Mouse (Mus musculus): Measurements from ENCODE around the gene Mpv17l2. TPM values are rescaled to one million over a fixed set of nuclear protein-coding genes. Genes with fewer than 3 reads are reported as not detected.

The Mpv17l2 gene
- total RNA-seq (2015; ENCODE audit: low replicate concordance) = 8.2 and 9.6 TPM in 2 replicates
- 3.8 and 6.4 TPM in 2 replicates for total RNA-seq (2017; ENCODE audit: low replicate concordance)

DNA sequence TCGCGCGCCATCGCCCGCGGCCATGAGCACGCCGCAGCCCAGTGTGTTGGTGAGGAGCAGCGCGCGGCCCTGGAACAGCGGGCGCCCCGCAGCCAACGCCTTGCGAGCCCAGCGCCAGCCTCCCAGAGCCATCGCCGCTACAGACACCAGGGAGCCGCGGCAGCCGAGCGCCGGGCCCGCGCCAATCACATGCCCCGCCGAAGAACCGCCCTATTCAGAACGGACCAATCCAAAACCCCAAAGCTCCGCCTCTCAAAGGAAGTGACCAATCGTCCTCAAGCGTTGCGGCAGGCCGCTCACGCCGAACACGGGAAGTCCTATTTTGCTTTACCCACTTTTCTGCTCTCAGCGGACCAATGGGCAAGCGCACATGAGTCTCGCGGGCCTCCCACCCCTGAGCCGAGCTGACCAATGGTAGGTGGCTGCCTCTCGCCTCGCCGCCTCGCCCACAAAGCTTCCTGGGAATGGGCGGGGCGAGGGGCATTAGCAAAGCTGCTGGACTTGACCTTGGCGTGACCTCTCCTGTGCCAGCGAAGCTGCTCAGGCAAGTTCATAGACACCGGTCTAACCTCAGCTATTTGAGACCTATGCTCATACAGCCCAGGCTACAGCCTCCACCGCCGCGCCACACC, at the start of gene Mpv17l2:
TSS of gene Mpv17l2 (minus strand) at position 172 of the 632 bp plus-strand sequence.
- ATAC-seq (replicated peaks; ENCODE audit: low FRiP score, poor library complexity, severe bottlenecking) = peak; percentile 79

DNA sequence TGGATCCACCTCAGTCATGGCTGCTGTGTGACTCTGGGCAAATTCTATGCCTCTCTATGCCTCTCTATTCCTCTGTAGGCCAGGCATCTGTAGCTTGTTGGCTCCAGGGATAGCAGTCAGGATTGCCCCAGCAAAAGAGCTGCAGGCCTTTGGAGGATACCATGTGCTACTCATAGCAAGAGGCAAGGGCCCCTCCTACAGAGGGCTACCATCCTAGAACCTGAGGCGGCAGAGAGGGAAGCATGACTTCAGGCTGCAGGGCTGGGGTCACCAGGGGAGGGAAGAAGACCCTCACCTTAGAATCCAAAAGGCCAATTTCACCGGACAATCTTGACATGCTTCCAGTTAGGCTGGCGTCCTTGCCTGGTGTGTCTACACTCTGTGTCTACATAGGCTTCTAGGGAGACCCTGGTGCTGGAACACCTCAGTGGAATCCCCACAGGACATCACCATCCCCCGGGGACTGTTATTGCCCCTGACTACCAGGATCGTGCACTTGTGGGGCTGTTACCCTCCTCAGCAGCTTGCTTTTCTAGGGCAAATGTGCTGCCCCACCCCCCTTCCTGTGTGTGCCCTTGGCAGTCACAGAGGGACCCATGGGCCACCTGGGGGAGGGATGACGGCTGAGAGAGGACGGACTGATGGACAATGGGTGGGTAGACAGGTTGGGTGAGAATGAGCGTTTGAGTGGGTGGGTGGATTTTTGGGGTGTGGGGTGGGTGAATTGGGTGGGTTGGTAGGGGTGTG, 48.4 kb upstream of the Mpv17l2 start:
- ATAC-seq (replicated peaks; ENCODE audit: low FRiP score, poor library complexity, severe bottlenecking) = no peak

DNA sequence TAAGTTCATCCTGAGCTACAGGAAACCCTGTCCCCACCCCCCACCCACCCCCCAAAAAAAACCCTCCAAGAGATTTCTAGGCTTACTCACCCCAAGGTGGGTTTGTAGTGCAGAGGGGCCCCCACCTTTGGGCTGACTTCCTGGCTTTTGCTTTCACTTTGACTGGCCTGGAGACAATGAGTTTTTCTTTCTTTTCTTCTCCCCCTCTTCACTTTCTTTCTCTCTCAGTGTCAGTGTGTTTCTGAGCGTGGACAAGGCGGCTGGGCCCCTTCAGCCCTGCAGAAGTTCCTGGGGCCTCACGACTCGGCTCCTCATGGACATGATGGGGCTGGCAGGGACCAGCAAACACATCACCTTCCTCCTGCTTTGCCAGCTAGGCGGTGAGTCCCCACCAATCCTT, 47.5 kb upstream of the Mpv17l2 start, which contains the start of gene Il12rb1:
TSS of gene Il12rb1 (plus strand) at position 211 of the 400 bp plus-strand sequence.
- ATAC-seq (replicated peaks; ENCODE audit: low FRiP score, poor library complexity, severe bottlenecking) = no peak

DNA sequence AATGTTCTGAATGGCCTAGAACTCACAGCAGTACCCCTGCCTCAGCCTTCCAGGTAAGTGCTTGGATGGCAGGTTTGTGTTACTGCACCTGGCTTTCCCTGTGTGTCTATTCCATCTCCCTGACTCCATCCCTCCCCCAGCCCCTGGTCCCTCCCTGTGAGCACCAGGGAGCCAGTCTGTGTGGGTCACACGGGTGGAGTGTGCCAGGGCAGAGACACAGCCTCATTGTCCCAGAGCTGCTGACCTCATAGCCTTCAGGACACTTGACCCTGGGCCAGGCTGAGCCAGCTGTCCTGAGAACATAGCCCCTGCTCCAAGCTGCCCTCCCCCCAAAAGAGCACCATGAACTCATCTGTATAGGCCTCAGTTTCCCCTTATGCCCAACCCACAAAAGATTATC, 46.6 kb upstream of the Mpv17l2 start:
- no peak for ATAC-seq (replicated peaks; ENCODE audit: low FRiP score, poor library complexity, severe bottlenecking)

DNA sequence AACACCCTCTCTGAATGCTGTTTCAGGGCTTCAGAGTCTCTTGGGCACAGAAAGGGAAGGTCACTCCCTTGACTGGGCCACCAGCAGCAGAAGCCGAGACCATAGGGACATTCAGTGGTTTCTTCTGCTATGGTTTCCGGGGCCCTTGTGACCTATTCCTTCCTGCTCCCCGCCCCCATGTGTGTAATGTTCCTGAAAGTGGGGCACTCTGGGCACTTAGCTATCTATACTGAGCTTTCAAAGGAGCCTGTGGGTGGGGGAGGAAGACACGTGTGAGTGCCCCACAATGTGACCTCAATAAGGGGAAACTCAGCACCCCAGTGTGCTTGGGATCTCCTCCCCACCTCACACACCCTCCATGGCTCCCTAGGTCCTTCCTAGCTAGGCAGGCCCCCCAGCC, 45.8 kb upstream of the Mpv17l2 start:
- ATAC-seq (replicated peaks; ENCODE audit: low FRiP score, poor library complexity, severe bottlenecking) = no peak

DNA sequence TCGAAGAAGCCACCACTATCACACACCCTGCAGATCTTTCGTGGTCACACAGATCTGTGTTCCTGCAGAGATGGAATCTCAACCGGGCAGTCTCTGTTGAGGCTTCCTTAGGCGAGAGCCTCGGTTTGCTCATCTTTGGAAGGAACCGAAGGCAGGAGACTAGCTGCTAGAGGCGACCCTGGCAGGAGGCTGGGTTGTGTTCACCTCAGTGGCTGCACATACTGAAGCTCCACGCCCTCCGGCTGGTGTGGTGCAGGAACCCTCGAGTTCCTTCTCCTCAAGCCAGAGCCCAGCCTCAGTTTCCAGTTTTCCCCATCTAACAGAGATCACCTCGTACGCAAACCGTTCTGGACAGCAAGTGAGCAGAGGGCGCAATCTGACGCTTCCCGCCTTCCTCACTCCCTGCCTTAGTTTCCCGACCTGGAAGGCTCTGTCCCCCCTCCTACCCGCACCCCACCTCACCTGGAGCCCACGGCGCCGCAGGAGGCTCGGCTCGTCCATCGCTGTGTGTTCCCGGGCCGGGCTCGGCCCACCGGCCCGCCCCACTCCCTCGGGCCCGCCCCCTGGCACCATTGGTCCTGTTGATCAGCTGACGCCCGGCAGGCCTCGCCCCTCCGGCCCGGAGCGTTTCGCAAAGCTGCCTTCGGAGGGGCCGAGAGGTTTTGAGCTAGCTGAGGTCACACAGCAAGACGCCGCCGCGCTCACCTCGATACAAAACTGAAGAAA, 43.9 kb upstream of the Mpv17l2 start, which contains the start of gene Mast3:
TSS of gene Mast3 (minus strand) at position 574 of the 726 bp plus-strand sequence.
- peak; percentile 90 for ATAC-seq (replicated peaks; ENCODE audit: low FRiP score, poor library complexity, severe bottlenecking)

DNA sequence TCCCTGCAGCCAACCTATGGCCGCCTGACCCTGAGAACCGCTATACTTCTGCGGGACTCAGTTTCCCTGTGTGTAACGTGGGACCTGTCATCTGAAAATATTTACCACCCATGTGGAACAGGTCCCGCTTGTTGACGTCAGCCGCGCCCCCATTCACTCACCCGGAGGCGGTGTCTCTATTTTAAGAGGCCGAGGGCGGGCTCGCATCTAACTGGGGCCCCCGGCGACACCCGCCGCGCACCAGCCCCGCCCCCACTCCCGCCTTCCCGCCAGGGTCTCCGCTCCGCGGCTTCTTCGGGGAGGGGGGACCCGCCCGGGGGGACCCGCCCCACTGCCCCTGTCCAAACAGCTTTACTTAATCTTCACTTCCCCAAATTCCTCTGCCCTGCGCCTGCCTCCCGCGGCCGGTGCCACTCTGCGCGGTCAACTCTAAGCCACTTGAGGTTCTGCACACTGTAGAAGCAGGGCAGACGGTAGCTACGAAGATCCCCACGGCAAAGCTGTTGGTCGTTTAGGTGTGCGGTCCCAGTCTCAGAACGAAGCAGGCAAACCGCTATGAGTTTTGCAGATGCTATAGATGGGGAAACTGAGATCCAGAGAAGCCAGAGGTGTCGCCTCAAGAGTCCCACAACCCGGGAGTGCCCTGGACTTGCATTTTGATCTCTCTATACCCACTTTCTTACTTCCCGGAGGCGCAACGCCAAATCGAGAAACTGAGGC, 43.2 kb upstream of the Mpv17l2 start:
- ATAC-seq (replicated peaks; ENCODE audit: low FRiP score, poor library complexity, severe bottlenecking) = no peak

DNA sequence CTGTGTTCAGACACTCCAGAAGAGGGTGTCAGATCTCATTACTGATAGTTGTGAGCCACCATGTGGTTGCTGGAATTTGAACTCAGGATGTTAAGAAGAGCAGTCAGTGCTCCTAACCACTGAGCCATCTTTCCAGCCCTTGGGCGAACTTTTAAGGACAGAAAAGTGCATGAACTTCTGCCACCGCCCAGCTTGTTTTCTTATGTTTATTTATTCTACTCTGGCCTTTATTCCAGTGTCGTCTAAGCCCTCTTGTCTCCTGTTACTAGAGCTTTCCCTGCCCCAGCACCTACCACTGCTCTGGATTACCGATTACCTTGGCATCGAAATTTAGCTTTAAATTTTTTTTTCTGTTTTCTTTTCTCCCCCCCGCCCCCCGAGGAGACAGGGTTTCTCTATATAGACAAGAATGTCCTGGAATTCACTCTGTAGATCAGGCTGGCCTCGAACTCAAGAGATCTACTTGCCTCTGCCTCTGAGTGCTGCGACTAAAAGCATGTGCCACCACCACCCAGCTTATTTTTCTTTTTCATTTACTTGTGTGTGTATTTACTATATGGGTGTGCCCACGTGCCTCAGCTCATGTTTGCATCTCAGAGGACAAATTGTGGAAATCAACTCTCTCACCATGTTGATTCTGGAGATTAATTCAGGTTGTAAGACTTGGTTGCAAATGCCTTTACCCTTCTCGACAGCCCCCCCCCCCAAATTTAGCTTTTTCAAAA, 42.2 kb upstream of the Mpv17l2 start:
- ATAC-seq (replicated peaks; ENCODE audit: low FRiP score, poor library complexity, severe bottlenecking) = no peak

DNA sequence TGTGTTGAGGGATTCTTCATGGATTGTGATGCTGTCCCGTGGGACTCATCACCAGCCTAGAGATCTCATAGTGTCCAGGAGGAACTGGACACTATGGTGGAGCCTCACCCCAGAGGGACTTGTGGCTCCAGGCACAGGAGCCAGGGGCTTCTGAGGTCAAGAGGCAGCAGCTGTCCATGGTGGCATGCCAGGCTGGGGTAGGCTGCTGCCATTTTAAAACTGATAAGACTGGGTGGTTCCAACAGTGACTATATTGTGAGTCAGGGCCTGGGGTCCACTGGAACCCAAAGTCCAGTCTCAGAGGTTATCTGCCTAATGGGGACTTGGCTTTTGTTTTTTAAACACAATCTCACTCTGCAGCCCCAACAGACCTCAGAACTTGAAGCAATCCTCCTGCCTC, 41.1 kb upstream of the Mpv17l2 start:
- ATAC-seq (replicated peaks; ENCODE audit: low FRiP score, poor library complexity, severe bottlenecking) = no peak

DNA sequence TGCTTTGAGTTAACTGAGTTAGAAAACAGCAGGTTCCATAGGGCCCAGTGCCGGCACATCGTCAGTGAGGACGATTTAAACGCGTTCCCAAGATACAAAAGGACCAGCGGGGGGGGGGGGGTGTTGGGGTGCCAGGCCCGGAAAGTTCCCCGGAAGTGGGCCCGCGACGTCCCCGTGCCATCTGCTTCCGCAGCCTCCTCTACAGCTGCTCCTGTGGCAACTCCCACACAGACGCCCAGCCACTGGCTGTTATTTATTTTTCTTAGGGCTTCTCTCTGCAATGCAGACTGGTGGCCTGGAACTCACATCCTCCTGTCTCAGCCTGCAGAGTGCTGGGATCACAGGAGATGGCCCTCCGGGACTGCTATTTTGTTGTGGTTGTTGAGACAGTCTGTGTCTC, 40.4 kb upstream of the Mpv17l2 start:
- no peak for ATAC-seq (replicated peaks; ENCODE audit: low FRiP score, poor library complexity, severe bottlenecking)

DNA sequence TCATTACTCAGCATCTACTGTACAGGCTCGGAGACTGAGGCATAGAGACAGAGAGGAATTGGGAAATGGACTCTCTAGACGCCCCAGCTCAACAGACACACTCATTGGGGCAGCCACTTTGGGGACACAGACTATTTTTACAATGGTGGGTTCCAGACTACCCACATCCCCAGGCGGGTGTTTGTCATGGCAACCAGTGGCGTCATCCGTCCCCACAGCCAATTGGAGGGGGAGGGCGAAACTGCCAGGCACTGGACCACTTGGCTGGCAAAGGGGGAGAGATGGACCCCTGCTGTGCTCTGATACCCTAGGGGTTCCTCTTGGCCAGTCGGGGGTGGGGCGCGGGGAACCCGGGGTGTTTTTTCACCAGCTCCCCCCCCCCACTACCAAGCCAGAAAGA, 39.9 kb upstream of the Mpv17l2 start:
- ATAC-seq (replicated peaks; ENCODE audit: low FRiP score, poor library complexity, severe bottlenecking) = no peak

DNA sequence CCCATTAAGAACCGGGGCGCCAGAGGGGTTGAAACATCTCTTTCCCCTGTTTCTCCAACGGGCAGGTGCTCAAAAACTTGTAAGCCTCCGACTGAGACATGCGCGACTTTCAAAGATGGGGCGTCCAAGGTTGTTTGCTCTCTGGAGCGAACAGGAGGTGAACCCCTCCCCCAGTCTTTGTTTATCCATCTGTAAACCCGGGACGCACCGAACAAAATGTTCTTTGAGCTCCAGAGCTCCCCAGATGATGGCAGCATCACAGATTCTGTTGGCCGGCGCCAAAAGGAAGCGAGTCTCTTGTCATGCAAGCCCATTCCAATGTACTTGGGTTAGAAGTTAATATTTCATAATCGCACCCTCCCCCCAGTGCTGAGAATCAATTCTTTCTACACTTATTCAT, 37.5 kb upstream of the Mpv17l2 start:
- ATAC-seq (replicated peaks; ENCODE audit: low FRiP score, poor library complexity, severe bottlenecking) = no peak

DNA sequence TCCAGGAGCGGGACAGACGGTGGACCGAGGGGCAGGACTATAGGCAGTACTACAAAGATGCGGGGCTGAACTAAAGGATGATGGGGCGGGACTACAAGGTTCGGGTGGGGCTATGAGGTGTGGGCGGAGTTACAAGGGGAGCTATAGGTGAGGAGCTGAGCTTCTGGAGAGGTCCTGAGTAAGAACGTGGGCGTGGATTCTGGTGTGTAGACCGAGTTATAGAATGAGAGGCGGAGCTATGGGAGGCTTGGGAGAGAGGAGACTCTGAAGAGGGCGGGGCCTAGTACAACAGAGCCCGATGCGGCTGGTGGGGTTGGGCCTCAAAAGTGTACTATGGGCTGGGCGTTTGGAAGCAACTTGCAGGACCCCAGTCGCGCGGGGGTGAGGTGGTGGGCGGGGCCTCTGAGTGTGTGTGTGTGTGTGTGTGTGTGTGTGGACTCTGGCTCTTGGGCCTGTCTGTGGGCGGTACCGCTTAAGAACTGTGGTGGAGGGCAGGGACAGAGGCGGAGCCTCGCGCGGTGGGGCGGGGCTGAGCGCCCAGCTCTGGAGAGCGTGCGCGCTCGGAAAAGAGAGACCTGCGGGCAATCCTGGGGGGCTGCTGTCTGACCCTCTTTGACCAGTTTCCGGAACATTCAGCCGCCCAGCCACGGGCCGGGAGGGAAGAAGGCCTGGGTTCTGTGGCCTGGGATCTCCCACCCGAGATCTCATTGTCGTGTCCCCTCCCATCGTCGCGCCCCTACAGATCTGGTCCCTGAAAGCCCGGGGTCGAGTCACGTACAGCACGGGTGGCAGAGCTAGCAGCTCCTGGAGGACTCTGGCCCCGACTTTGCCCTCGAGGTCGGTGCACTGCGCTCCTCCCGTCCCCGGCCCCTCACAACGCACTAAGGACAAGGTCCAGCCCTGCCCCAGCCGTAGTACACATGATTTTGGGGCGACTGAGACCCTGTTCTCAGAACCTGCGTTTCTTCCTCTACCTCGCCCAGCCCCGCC, 36.6 kb upstream of the Mpv17l2 start:
- peak; percentile 72 for ATAC-seq (replicated peaks; ENCODE audit: low FRiP score, poor library complexity, severe bottlenecking)

DNA sequence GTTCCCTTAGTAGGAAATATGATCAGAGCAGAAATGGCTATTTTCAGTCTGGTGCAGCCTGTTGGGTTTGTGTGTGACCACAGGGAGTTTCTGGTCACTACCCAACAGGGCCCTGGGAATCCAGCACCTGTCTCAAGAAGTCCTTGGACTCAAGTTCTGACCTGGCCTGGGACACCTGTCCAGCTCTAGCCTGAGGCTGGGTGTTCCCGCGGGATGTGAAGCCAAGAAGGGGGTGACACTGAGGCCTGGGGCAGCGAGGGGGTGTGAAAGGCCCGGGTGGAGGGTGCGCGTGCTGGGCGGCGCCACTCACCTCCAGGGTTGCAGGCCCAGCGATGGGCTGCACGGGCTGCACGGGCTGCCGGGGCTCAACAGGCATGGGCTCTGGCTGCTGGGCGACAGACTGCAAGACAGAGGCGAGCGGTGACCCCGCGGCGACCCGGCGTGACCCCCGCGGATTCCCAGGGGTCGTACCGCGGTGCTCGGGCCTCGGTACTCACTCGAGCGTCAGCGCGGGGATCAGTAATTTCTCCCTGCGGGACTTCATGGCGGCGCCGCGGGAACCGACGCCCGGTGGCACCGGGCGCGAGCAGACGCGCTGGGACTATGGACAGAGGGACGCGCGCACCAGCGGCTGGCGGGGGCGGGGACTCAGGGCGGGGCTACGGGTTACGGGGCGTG, 35.8 kb upstream of the Mpv17l2 start:
- no peak for ATAC-seq (replicated peaks; ENCODE audit: low FRiP score, poor library complexity, severe bottlenecking)

DNA sequence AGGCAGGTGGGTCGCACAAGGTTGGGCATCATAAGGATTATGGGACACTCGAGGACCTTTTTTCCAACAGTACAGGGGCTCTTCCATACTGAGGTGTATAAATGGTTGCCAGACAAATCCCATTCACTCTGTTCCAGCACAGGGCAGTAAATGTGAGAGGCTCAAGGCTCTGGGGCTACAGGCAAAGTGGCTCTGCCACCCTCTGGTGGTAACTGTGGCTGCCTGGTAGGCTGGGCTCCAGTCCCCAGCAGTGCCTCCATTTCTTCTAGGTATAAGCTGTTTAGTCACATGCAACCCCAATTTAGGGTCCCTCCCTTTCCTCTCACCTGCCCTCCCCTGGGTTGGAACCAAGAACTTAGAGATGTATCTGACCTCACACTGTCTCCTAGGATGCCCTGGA, 34.6 kb upstream of the Mpv17l2 start:
- ATAC-seq (replicated peaks; ENCODE audit: low FRiP score, poor library complexity, severe bottlenecking) = no peak

DNA sequence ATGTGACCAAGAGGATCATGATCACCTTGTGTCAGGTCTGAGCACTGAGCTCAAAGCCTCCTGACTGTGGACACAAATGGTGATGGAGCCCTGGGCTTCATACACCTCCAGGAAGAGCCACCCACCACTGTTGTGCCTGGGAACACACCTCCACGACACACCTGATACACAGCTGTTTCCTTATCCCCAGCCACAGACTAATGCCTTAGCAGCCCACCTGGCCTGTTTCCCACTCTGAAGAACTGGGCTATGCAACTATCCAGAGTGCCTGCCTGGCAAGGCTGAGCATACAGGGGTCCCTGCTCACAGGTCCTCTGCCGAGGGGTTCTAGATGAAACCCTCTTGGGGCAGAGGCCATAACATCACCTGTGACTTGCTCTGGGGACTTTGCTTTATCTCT, 33.5 kb upstream of the Mpv17l2 start:
- ATAC-seq (replicated peaks; ENCODE audit: low FRiP score, poor library complexity, severe bottlenecking) = no peak

DNA sequence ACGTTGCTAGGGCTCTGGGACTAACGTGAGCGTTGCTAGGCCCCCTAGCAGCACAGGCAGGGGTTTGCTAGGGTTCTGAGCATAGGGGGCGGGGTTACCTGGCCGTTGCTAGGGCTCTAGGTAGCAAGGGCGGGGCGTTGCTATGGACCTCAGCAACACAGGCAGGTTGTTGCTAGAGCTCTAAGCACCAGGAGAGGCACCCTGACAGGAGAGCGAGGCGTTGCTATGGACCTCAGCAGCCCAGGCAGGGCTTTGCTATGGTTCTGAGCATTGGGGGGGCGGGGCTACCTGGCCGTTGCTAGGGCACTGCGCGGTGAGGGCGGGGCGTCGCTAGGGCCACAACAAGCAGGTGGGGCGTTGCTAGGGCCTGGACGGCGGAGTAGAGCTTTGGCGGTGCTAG, 32.0 kb upstream of the Mpv17l2 start:
- peak; percentile 6; the same call in 1 of the 2 replicates for ATAC-seq (replicated peaks; ENCODE audit: low FRiP score, poor library complexity, severe bottlenecking)

Data from erythroblast, adult 5-6 weeks (primary cell).